In the genomic region with DNA sequence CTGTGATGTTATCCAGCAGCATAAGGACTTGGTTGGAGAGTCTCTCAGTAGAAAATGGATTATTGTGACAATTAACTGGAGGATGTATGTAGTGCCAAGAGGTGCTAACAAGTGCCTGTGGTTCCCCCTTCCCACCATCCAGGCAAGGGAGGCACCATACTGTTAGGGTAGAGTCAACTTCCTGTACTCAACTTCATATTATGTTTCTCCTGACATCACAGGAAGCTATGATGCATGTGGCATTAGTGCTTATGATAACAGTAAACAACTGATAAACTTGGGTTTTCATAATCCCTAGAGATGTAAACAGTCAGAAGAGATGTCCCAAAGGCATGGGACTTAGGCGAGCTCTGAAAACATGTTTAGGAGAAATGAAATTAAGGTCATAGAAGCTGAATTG, we compare ENCODE assay signal across 31 mouse cellular contexts.
"Had no signal": no experiment of that assay in that cellular context is flagged by ENCODE, and none has a peak within 500 bp of the region (broad histone marks: within the 10 kb centered on the region; RNA-seq: fewer than 3 reads in every experiment).

No protein-coding gene starts in this region.

- H3K9ac ChIP-seq: limb, embryonic 12.5 days; limb, embryonic 13.5 days; limb, embryonic 15.5 days; liver, embryonic 12.5 days; liver, embryonic 13.5 days; liver, embryonic 14.5 days; liver, embryonic 15.5 days; liver, postnatal 0 days; lung, embryonic 14.5 days; lung, embryonic 15.5 days; midbrain, embryonic 12.5 days; midbrain, embryonic 13.5 days; midbrain, embryonic 15.5 days; neural tube, embryonic 12.5 days had no signal

- H3K4me1 ChIP-seq: limb, embryonic 10.5 days; limb, embryonic 12.5 days; limb, embryonic 15.5 days; liver, embryonic 12.5 days; liver, embryonic 13.5 days; liver, embryonic 15.5 days; lung, embryonic 15.5 days; midbrain, embryonic 10.5 days; midbrain, embryonic 12.5 days; neural tube, embryonic 12.5 days had no signal

- DNase-seq: left cerebral cortex, postnatal 4 days; liver; liver, embryonic 13.5 days; liver, postnatal 0 days; lung, adult 18-20 months; lung, embryonic 14.5 days; lung, postnatal 10 days; lung, postnatal 14 days; lung, postnatal 36 days; lung, postnatal 4 days; midbrain, embryonic 14.5 days had no signal

- H3K4me2 ChIP-seq: limb, embryonic 12.5 days; limb, embryonic 13.5 days; limb, embryonic 15.5 days; liver, embryonic 11.5 days; liver, embryonic 12.5 days; liver, embryonic 13.5 days; liver, embryonic 15.5 days; lung, embryonic 14.5 days; lung, embryonic 15.5 days; midbrain, embryonic 11.5 days; midbrain, embryonic 12.5 days; midbrain, embryonic 13.5 days; midbrain, embryonic 15.5 days; neural tube, embryonic 12.5 days had no signal

- ATAC-seq: liver, embryonic 12.5 days; liver, postnatal 0 days; midbrain, embryonic 13.5 days; midbrain, embryonic 15.5 days; midbrain, embryonic 16.5 days had no signal

- H3K27ac ChIP-seq: left cerebral cortex, adult 2 months; limb, embryonic 10.5 days; limb, embryonic 12.5 days; limb, embryonic 13.5 days; limb, embryonic 15.5 days; liver, embryonic 12.5 days; liver, embryonic 13.5 days; liver, embryonic 14.5 days; liver, embryonic 15.5 days; lung, embryonic 15.5 days; macrophage; midbrain, embryonic 10.5 days; midbrain, embryonic 12.5 days; midbrain, embryonic 13.5 days; midbrain, embryonic 15.5 days; neural tube, embryonic 12.5 days had no signal

- H3K9me3 ChIP-seq: limb, embryonic 10.5 days; limb, embryonic 12.5 days; limb, embryonic 13.5 days; limb, embryonic 15.5 days; liver, embryonic 12.5 days; liver, embryonic 13.5 days; liver, embryonic 15.5 days; lung, embryonic 15.5 days; megakaryocyte, embryonic 14.5 days; midbrain, embryonic 10.5 days; midbrain, embryonic 12.5 days; midbrain, embryonic 13.5 days; midbrain, embryonic 15.5 days; neural tube, embryonic 12.5 days had no signal

- H3K36me3 ChIP-seq: limb, embryonic 10.5 days; limb, embryonic 12.5 days; limb, embryonic 13.5 days; limb, embryonic 15.5 days; liver, embryonic 12.5 days; liver, embryonic 13.5 days; liver, embryonic 15.5 days; lung, embryonic 15.5 days; midbrain, embryonic 10.5 days; midbrain, embryonic 12.5 days; midbrain, embryonic 13.5 days; midbrain, embryonic 15.5 days; neural tube, embryonic 12.5 days had no signal

- H3K4me3 ChIP-seq: left cerebral cortex, adult 2 months; limb, embryonic 10.5 days; limb, embryonic 12.5 days; limb, embryonic 13.5 days; limb, embryonic 15.5 days; liver, embryonic 12.5 days; liver, embryonic 13.5 days; liver, embryonic 15.5 days; lung, embryonic 15.5 days; megakaryocyte, embryonic 14.5 days; midbrain, embryonic 10.5 days; midbrain, embryonic 12.5 days; midbrain, embryonic 13.5 days; midbrain, embryonic 15.5 days; myocyte; neural tube, embryonic 12.5 days had no signal

- H3K27me3 ChIP-seq: limb, embryonic 12.5 days; limb, embryonic 13.5 days; limb, embryonic 15.5 days; liver, embryonic 12.5 days; liver, embryonic 13.5 days; liver, embryonic 15.5 days; lung, embryonic 15.5 days; midbrain, embryonic 12.5 days; midbrain, embryonic 13.5 days; midbrain, embryonic 15.5 days; neural tube, embryonic 12.5 days had no signal
